Mouse (Mus musculus) spleen, embryonic (tissue): ENCODE data around the gene Gck.

Source experiments
- CTCF ChIA-PET: fragments of 350-600 bp; sonication (Branson Sonifier 250); formaldehyde crosslinking; loops from one replicate; lab custom pipeline; 2022; lab: Charles Lee

The Gck gene

GRCm38 (mm10) chr11:5949586-5950352, at the start of gene Gck:
Gene Gck, minus strand, starts transcription at chr11:5950081.
- CTCF ChIA-PET = no interaction called here

- CTCF ChIA-PET = interaction anchor here (1.8 kb wide), 1 partner anchor 28 kb away, joined by 7 read pairs; no protein-coding TSS in a partner anchor
Measured at GRCm38 (mm10) chr11:5998472-5998871, 48.6 kb upstream of the Gck start.

DNA sequence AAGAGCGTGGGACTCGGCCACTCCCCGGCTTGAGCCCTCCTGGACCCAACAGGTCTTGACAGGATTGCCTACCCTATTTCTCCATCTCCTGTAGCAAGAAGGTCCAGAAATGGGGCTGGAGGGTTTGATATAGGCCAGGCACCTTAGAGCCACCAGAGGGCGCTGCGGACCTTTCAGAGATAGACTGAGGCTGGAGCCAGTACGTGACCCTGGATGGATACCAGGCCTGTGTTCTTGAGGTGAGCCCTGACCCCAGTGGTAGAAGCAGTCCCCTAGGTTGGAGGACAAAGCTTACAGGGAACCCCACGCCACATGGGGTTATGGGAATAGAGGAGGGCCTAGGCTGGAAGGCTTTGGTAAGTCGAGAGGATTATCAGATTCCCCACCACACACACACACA, 46.1 kb upstream of the Gck start:
- CTCF ChIA-PET = interaction anchor here (1.0 to 1.5 kb wide), 4 partner anchors 24 to 38 kb away, joined by 3 to 19 read pairs (median 4); no protein-coding TSS in a partner anchor

DNA sequence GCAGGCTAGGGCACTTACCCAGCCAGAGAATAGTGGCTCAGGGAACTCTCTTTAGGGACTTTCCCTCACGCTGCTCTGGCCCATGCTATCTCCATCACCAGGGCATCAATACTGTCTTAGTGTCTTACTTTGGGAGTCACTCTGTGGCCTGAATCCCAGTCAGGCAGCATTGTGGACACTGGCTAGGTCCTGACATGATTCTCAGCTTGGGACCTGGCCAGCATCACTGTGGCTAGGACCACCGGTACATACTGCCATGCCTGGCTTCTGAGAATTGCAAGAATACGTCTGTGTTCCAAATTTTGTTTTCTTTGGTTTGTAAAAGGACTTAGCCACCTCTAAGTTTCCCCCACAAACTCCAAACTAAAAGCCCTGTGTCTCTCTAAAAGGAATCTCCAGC, 45.0 kb upstream of the Gck start:
- CTCF ChIA-PET = interaction anchor here (1.5 kb wide), 2 partner anchors 25 to 32 kb away, joined by 5 to 19 read pairs; no protein-coding TSS in a partner anchor

DNA sequence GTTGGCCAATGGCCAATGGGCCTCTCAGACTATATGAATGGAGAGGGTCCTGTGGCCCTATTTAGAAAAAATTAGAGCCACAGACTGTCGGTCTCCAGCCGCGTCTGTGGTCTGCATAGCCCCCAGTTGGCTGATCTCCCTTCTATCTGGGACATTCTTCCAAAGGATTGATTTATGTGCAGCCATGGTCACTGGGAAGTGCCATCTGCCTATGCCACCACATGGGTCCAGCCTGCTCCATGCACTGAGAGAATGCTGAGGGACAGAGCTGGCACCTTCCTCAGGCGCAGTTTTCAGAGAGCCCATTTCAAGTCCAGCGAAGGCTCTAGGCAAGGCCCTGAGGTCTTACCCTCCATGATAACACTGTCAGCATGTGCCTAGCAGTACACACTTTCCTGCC, 44.3 kb upstream of the Gck start:
- CTCF ChIA-PET = no interaction called here

GRCm38 (mm10) chr11:5990910-5991309, 41.0 kb upstream of the Gck start:
- CTCF ChIA-PET = interaction anchor here (0.5 to 2.1 kb wide), 7 partner anchors 29 to 1132 kb away, joined by 3 to 11 read pairs (median 7); no protein-coding TSS in a partner anchor

- CTCF ChIA-PET = interaction anchor here (0.6 to 2.1 kb wide), 4 partner anchors 34 to 80 kb away, joined by 4 to 8 read pairs (median 7); no protein-coding TSS in a partner anchor
Measured at GRCm38 (mm10) chr11:5989954-5990593, 40.2 kb upstream of the Gck start.

GRCm38 (mm10) chr11:5988126-5988525, 38.2 kb upstream of the Gck start:
- CTCF ChIA-PET = interaction anchor here (0.6 kb wide), 1 partner anchor 1081 kb away, joined by 5 read pairs; no protein-coding TSS in a partner anchor

- CTCF ChIA-PET = no interaction called here
Measured at GRCm38 (mm10) chr11:5983629-5984028, 33.7 kb upstream of the Gck start.

- CTCF ChIA-PET = no interaction called here
Measured at GRCm38 (mm10) chr11:5981323-5981722, 31.4 kb upstream of the Gck start.

DNA sequence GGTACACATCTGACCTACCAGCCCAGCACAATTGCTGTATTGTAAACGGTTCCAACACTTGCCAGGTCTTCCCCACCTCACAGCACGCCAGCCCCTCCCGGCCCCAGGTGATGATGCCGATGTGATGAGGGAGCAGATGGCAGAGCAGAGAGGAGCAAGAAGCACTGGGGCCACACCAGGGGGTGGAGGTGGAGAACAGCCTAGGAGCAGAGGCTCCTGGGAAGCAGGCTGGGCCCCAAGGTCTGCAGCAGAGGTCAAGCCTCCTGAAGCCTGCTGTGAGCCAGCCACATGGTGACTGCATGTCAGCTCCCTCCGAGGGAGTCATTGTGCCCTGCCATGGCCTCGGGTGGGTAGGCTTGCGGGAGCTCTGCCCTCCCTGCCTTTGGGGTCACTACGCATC, 30.7 kb upstream of the Gck start:
- CTCF ChIA-PET = no interaction called here

DNA sequence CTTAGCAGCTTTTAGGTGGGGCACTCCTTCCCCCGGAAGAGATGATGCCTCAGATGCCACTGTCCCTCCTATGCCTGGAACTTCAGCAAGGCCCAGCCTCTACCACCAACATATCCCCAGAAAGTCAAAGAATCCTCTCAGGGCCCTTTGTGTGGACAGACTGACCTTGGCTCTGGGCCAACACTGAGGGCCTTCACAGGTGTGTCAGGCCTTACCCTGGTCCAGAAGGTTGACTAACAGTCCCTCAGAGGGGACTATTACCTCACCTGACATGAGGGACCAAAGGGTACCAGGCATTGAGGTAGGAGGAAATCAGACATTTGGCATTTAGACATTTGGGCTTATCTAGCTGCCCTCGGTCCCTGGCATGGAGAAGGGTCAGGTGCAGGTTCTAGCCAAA, 30.2 kb upstream of the Gck start:
- CTCF ChIA-PET = no interaction called here

- CTCF ChIA-PET = no interaction called here
Measured at GRCm38 (mm10) chr11:5979088-5979487, 29.2 kb upstream of the Gck start.

DNA sequence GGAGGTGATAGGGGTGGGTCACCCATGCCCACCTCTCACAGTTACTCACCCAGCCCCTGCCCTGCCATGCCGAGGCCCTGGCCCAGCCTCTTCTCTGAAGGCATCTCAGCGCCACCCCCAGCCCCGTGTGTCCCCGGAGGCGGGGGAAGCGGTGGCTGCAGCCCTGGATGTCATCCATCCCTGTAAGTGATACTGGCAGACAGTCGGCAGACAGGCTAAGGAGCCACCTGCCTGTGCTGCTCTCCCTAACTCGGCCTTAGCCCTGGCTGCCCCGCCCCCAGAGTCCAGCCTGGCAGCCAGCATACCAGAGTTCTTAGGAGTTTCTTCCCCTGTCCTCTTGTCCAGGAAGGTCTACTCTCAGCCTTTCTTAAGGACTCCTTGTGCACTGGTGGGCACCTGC, 26.2 kb upstream of the Gck start:
- CTCF ChIA-PET = no interaction called here

- CTCF ChIA-PET = no interaction called here
Measured at GRCm38 (mm10) chr11:5975068-5975467, 25.2 kb upstream of the Gck start.

- CTCF ChIA-PET = no interaction called here
Measured at GRCm38 (mm10) chr11:5974053-5974452, 24.2 kb upstream of the Gck start.

GRCm38 (mm10) chr11:5973151-5973550, 23.3 kb upstream of the Gck start:
- CTCF ChIA-PET = interaction anchor here (1.1 kb wide), 1 partner anchor 9 kb away, joined by 8 read pairs; no protein-coding TSS in a partner anchor

DNA sequence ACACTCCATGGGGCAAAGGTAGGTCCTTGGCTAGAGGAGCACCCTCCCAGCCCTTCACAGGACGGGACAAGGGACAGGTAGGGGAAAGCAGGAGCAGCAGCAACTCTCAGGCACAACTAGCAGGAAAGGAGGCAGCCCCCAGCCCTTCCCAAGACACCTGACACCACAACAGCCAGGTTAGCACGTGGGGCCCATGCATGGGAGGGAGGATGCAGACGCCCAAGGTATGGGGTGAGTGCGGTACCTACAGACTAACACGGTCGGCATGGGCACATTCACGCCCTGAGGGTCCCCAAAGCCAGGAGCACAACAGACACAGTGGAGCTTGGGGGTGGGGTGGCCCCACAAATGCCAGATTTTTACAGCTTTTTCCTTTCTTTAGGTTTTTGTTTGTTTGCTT, 21.3 kb upstream of the Gck start:
- CTCF ChIA-PET = no interaction called here

GRCm38 (mm10) chr11:5968223-5968622, 18.3 kb upstream of the Gck start:
- CTCF ChIA-PET = no interaction called here

GRCm38 (mm10) chr11:5966751-5967150, 16.9 kb upstream of the Gck start:
- CTCF ChIA-PET = interaction anchor here (0.5 kb wide), 1 partner anchor 1981 kb away, joined by 6 read pairs; no protein-coding TSS in a partner anchor

DNA sequence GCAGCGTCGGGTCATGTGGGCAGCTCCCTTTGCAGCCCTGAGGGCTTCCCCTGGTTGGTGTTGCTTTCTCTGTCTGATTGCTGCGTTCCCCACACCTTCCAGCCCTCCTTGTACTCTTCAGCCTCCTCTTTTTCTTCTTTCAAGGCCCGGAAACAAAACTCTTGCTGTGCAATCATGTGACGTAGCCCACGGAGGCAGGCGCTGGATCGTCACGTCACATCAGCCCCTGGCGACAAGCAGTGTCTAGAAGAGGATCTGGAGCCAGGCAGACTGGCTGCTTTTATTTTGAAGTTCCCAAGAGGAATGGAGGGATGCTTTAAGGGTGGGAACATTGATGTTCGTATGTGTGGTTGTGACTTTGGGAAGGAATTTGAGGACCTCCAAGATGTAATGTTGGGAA, 16.0 kb upstream of the Gck start:
- CTCF ChIA-PET = no interaction called here

GRCm38 (mm10) chr11:5960051-5960450, 10.2 kb upstream of the Gck start:
- CTCF ChIA-PET = no interaction called here
